ENCODE assay signal across 8 mouse cellular contexts in the genomic region with DNA sequence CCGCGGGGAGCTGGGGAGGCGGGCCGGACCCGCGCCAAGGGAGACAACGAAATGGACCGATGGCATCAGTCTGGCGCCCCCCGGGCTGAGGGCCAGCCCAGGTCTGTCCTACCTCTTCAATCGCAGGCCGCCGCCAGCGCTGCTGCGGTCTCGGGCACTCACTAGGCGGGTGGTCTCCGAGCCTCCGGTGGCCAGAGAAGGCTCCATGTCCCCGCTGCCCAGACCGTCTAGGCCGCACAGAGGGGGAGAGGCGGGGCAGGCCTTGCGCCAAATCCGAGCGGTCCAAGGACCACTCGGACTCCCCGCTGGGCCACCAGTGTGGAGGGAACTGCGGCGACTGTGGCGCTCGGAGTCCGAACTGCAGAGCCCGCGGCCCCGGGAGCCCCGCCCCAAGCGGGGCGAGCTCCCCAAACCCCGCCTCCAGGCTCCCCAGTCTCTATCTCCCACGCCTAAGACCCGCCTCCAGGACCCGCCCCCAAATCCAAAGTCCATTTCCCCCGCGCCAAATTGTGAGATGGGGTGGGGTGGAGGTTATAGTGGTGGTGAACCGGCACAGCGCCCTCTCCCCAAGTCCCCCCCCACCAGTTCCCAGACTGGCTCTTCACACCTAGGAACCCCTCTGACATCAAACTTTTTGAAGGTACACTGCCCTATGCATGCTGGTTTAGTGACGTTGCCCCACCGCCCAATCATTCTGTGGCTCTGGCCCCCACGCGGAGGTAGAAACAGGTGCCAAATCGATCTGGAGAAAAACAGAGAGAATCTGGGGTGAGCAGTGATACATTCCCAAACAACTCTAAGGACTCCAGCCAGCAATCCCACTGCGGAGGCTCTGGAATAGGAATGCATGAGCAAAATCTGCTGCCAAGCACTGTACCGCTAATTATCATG. TPM values are rescaled to one million over a fixed set of nuclear protein-coding genes. Genes with fewer than 3 reads are reported as not detected.
A peak's percentile ranks its signal among the peaks of the same experiment; 100 is the strongest.
DNase-seq lines count a peak whose midpoint lies in the region; ATAC-seq and TF ChIP-seq lines count a peak whose summit lies in the region.

No protein-coding gene starts in this region.

- WGBS in embryonic facial prominence, embryonic 13.5 days: under 1% methylated on average over 52 of the region's 54 CpGs
- under 1% methylated on average over 47 of the region's 54 CpGs for WGBS in hindbrain, embryonic 15.5 days
- WGBS in stomach, embryonic 16.5 days: 1% methylated on average over 54 of the region's 54 CpGs

- H3K27me3 ChIP-seq in embryonic facial prominence, embryonic 13.5 days: peaks cover 100% of the 10 kb centered on the region
- H3K27me3 ChIP-seq in hindbrain, embryonic 15.5 days: peaks cover 66% of the 10 kb centered on the region
- peaks cover 81% of the 10 kb centered on the region for H3K27me3 ChIP-seq in stomach, embryonic 16.5 days (ENCODE audit: control insufficient read depth, insufficient read depth, low read length)

- peaks cover 34% of the 10 kb centered on the region for H3K4me1 ChIP-seq in embryonic facial prominence, embryonic 13.5 days
- peaks cover 42% of the 10 kb centered on the region for H3K4me1 ChIP-seq in hindbrain, embryonic 15.5 days (replicated peaks)
- peaks cover 26% of the 10 kb centered on the region for H3K4me1 ChIP-seq in stomach, embryonic 16.5 days (ENCODE audit: control insufficient read depth, insufficient read depth, low read length)

- H3K4me3 ChIP-seq in embryonic facial prominence, embryonic 13.5 days: peak overlapping the region; percentile 47
- peak overlapping the region; percentile 49 for H3K4me3 ChIP-seq in hindbrain, embryonic 15.5 days
- peak overlapping the region; percentile 61 for H3K4me3 ChIP-seq in left cerebral cortex, adult 2 months
- H3K4me3 ChIP-seq in stomach, embryonic 16.5 days (replicated peaks; ENCODE audit: low read length): peak overlapping the region; percentile 51

- H3K9ac ChIP-seq in embryonic facial prominence, embryonic 13.5 days: peak overlapping the region; percentile 61
- H3K9ac ChIP-seq in hindbrain, embryonic 15.5 days: peak overlapping the region; percentile 53
- peak overlapping the region; percentile 20 for H3K9ac ChIP-seq in stomach, embryonic 16.5 days (ENCODE audit: low read length)

- H3K36me3 ChIP-seq in embryonic facial prominence, embryonic 13.5 days: no peaks in the 10 kb centered on the region
- no peaks in the 10 kb centered on the region for H3K36me3 ChIP-seq in hindbrain, embryonic 15.5 days
- H3K36me3 ChIP-seq in stomach, embryonic 16.5 days (ENCODE audit: control insufficient read depth, insufficient read depth, low read length): no peaks in the 10 kb centered on the region

- H3K9me3 ChIP-seq in embryonic facial prominence, embryonic 13.5 days: no peaks in the 10 kb centered on the region
- no peaks in the 10 kb centered on the region for H3K9me3 ChIP-seq in hindbrain, embryonic 15.5 days
- H3K9me3 ChIP-seq in stomach, embryonic 16.5 days (replicated peaks; ENCODE audit: control insufficient read depth, low read length): no peaks in the 10 kb centered on the region

- peak; percentile 64 for DNase-seq in layer of hippocampus, adult 11-12 months (ENCODE audit: low spot score)
- no peak for DNase-seq in layer of hippocampus, adult 9-10 months (ENCODE audit: low spot score)
- peak in 1 of 2 experiments; percentile 68 for DNase-seq in left cerebral cortex, adult 2 months (ENCODE audit: extremely low spot score in 1 of 2, low spot score in 2 of 2)
- peak; percentile 48 for DNase-seq in lung, postnatal 4 days
- DNase-seq in urinary bladder, postnatal 10 days (ENCODE audit: low spot score): no peak

- peak overlapping the region; percentile 76 for H3K4me2 ChIP-seq in embryonic facial prominence, embryonic 13.5 days
- peak overlapping the region; percentile 57 for H3K4me2 ChIP-seq in hindbrain, embryonic 15.5 days
- H3K4me2 ChIP-seq in stomach, embryonic 16.5 days (ENCODE audit: low read depth, low read length): peak overlapping the region; percentile 76

- intact Hi-C loops in left cerebral cortex, adult 2 months (cut with DNase I): loop anchor here (1.0 kb wide), 1 partner anchor 13 kb away; no protein-coding TSS in a partner anchor

- no peak for TF ChIP-seq CTCF in left cerebral cortex, adult 2 months (IDR thresholded peaks at IDR 0.05)

- H3K27ac ChIP-seq in embryonic facial prominence, embryonic 13.5 days: no peak overlapping the region
- 0 out of 2 replicates have a peak overlapping the region, but pooled peaks have one; percentile 58 for H3K27ac ChIP-seq in hindbrain, embryonic 15.5 days (replicated peaks)
- peak overlapping the region; percentile 93 for H3K27ac ChIP-seq in left cerebral cortex, adult 2 months
- no peak overlapping the region for H3K27ac ChIP-seq in stomach, embryonic 16.5 days (ENCODE audit: low read length)

- ATAC-seq in embryonic facial prominence, embryonic 13.5 days (ENCODE audit: insufficient number of reproducible peaks, insufficient read depth, low FRiP score, low TSS enrichment, low read depth): peak; percentile 71
- peak; percentile 54 for ATAC-seq in hindbrain, embryonic 15.5 days (ENCODE audit: low FRiP score, low read depth)
- ATAC-seq in stomach, embryonic 16.5 days (ENCODE audit: insufficient read depth, low FRiP score): peak; percentile 74

RNA-seq across cellular contexts. Expression of a gene that starts 12.7 kb away (rescaled TPM):
- polyA plus RNA-seq in embryonic facial prominence, embryonic 13.5 days (2015; fragmentation: Nextera tagmentation; extraction: Ambion mirVana): not detected in 2 replicates
- not detected in 2 replicates for polyA plus RNA-seq in hindbrain, embryonic 15.5 days (2015; fragmentation: Nextera tagmentation; extraction: Ambion mirVana)
- not detected for total RNA-seq in left cerebral cortex, adult 2 months (2021)
- not detected in 2 replicates for polyA plus RNA-seq in stomach, embryonic 16.5 days (2015; fragmentation: Nextera tagmentation; extraction: Ambion mirVana)

RNA-seq across cellular contexts. Expression of a gene that starts 14.6 kb away (rescaled TPM):
- 0.73 TPM in 1 of 2 replicates, not detected in the other for polyA plus RNA-seq in embryonic facial prominence, embryonic 13.5 days (2015; fragmentation: Nextera tagmentation; extraction: Ambion mirVana)
- 36.2 and 46.7 TPM in 2 replicates for polyA plus RNA-seq in hindbrain, embryonic 15.5 days (2015; fragmentation: Nextera tagmentation; extraction: Ambion mirVana)
- 100 to 1,000 TPM; 162 to 184 TPM for total RNA-seq in left cerebral cortex, adult 2 months (2021)
- polyA plus RNA-seq in stomach, embryonic 16.5 days (2015; fragmentation: Nextera tagmentation; extraction: Ambion mirVana): 0.25 and 0.30 TPM in 2 replicates

RNA-seq across cellular contexts. Expression of a gene that starts 23.1 kb away (rescaled TPM):
- 0.37 and 0.62 TPM in 2 replicates for polyA plus RNA-seq in embryonic facial prominence, embryonic 13.5 days (2015; fragmentation: Nextera tagmentation; extraction: Ambion mirVana)
- polyA plus RNA-seq in hindbrain, embryonic 15.5 days (2015; fragmentation: Nextera tagmentation; extraction: Ambion mirVana): not detected in 2 replicates
- total RNA-seq in left cerebral cortex, adult 2 months (2021): 1 to 10 TPM; 2.0 to 2.2 TPM
- 5.9 TPM in 1 of 2 replicates, not detected in the other for polyA plus RNA-seq in stomach, embryonic 16.5 days (2015; fragmentation: Nextera tagmentation; extraction: Ambion mirVana)

RNA-seq across cellular contexts. Expression of a gene that starts 38.8 kb away (rescaled TPM):
- polyA plus RNA-seq in embryonic facial prominence, embryonic 13.5 days (2015; fragmentation: Nextera tagmentation; extraction: Ambion mirVana): 27.9 and 30.2 TPM in 2 replicates
- 15.7 and 16.9 TPM in 2 replicates for polyA plus RNA-seq in hindbrain, embryonic 15.5 days (2015; fragmentation: Nextera tagmentation; extraction: Ambion mirVana)
- total RNA-seq in left cerebral cortex, adult 2 months (2021): 10 to 100 TPM; 23.4 to 27.6 TPM
- polyA plus RNA-seq in stomach, embryonic 16.5 days (2015; fragmentation: Nextera tagmentation; extraction: Ambion mirVana): 26.0 and 26.8 TPM in 2 replicates

RNA-seq across cellular contexts. Expression of a gene that starts 44.7 kb away (rescaled TPM):
- polyA plus RNA-seq in embryonic facial prominence, embryonic 13.5 days (2015; fragmentation: Nextera tagmentation; extraction: Ambion mirVana): 10.2 and 11.8 TPM in 2 replicates
- 26.1 and 26.3 TPM in 2 replicates for polyA plus RNA-seq in hindbrain, embryonic 15.5 days (2015; fragmentation: Nextera tagmentation; extraction: Ambion mirVana)
- 10 to 100 TPM; 16.7 to 19.3 TPM for total RNA-seq in left cerebral cortex, adult 2 months (2021)
- 9.5 and 10.3 TPM in 2 replicates for polyA plus RNA-seq in stomach, embryonic 16.5 days (2015; fragmentation: Nextera tagmentation; extraction: Ambion mirVana)

Comparison
In these comparisons a context has a peak if more than half of its experiments do, and no peak if none do; other contexts are left out.
1. DNase-seq: peak in layer of hippocampus, adult 11-12 months (single experiment) and lung, postnatal 4 days (2 of 2); none in layer of hippocampus, adult 9-10 months (single experiment) and urinary bladder, postnatal 10 days (single experiment).
2. H3K27ac ChIP-seq: peak in hindbrain, embryonic 15.5 days (single experiment) and left cerebral cortex, adult 2 months (single experiment); none in embryonic facial prominence, embryonic 13.5 days (single experiment) and stomach, embryonic 16.5 days (single experiment).
3. RNA of a gene that starts 14.6 kb away (polyA plus RNA-seq): 36.2 to 46.7 TPM in hindbrain, embryonic 15.5 days; 0.73 TPM in embryonic facial prominence, embryonic 13.5 days and 0.25 to 0.30 TPM in stomach, embryonic 16.5 days; every median in the first group is over 10 times any median in the second.
4. Peak in every context shown above with its lines, with median percentiles within 50 percentile points of each other: ATAC-seq, H3K4me2 ChIP-seq, H3K4me3 ChIP-seq and H3K9ac ChIP-seq.